Mouse (Mus musculus) G1E (cell line): ENCODE data around the gene Vmn1r139. TPM values are rescaled to one million over a fixed set of nuclear protein-coding genes. Genes with fewer than 3 reads are reported as not detected.
"Not testable (repeated sequence)": the region's sequence is repeated elsewhere in the genome, so short reads cannot be mapped to it uniquely, and the experiment has no call there.

Experiments
- ATAC-seq: 2 replicates; pipeline ENCODE4 v1.8.0; 2016; ENCODE audit warnings: mild to moderate bottlenecking; ENCODE audit not compliant: insufficient number of reproducible peaks, poor library complexity, low FRiP score, severe bottlenecking; ENCODE audit errors: extremely low read depth
- DNase-seq: peaks from one replicate; pipeline ENCODE4 v3.0.0; 2012; ENCODE audit warnings: low spot score
- H3K27me3 ChIP-seq: 2 replicates; pipeline ENCODE4 v1.6.1; 2012; ENCODE audit warnings: mild to moderate bottlenecking, low read length, inconsistent platforms; ENCODE audit not compliant: insufficient read depth
- H3K36me3 ChIP-seq: replicated peaks from 2 replicates; pipeline ENCODE3; 2012; ENCODE audit warnings: mild to moderate bottlenecking, inconsistent platforms
- H3K4me1 ChIP-seq: 2 replicates; pipeline ENCODE4 v1.6.1; 2012; ENCODE audit warnings: low read depth, low read length, inconsistent platforms, mixed read lengths; ENCODE audit not compliant: insufficient read depth
- H3K4me3 ChIP-seq: 2 replicates; pipeline ENCODE4 v1.5.1; 2012; ENCODE audit warnings: low read depth, mild to moderate bottlenecking, inconsistent platforms, low read length, moderate library complexity, mixed read lengths
- H3K9me3 ChIP-seq: replicated peaks from 2 replicates; pipeline ENCODE4 v1.6.1; 2012; ENCODE audit warnings: inconsistent platforms
- polyA plus RNA-seq: library from polyadenylated mRNA; stranded (reverse); fragments of >175 nt; gene quantifications from 2 replicates; pipeline ENCODE4 v1.2.3, GENCODE M21; 2012
- total RNA-seq, 2 experiments: library from RNA; stranded (forward) in 1 of 2; stranded (reverse) in 1 of 2; fragments of 200-1000 nt in 1 of 2; fragments of >200 nt in 1 of 2; fragmentation: Nextera tagmentation in 1 of 2; gene quantifications; 2 replicates each; pipeline ENCODE4 v1.2.3; 2014 to 2017

Vmn1r139 gene
- not detected in 2 replicates for total RNA-seq (2014; fragmentation: Nextera tagmentation)
- not detected in 2 replicates for total RNA-seq (2017)
- not detected in 2 replicates for polyA plus RNA-seq

GRCm38 (mm10) chr7:22068757-22069156 lies at the start of gene Vmn1r139:
Gene Vmn1r139, plus strand, starts transcription at chr7:22069057.
- not testable (repeated sequence) for H3K27me3 ChIP-seq, H3K4me3 ChIP-seq, H3K36me3 ChIP-seq, H3K4me1 ChIP-seq, DNase-seq, ATAC-seq, H3K9me3 ChIP-seq

GRCm38 (mm10) chr7:22028797-22029196 lies 40.1 kb upstream of the Vmn1r139 start, which contains the start of gene Vmn1r138:
Gene Vmn1r138, minus strand, starts transcription at chr7:22028897.
- H3K36me3 ChIP-seq, H3K4me1 ChIP-seq, H3K9me3 ChIP-seq, H3K27me3 ChIP-seq, ATAC-seq, DNase-seq, H3K4me3 ChIP-seq: not testable (repeated sequence)

GRCm38 (mm10) chr7:22056205-22056604 lies 12.7 kb upstream of the Vmn1r139 start, which contains the start of gene Gm6176:
Gene Gm6176, minus strand, starts transcription at chr7:22056305.
- H3K4me1 ChIP-seq, H3K9me3 ChIP-seq, ATAC-seq, H3K4me3 ChIP-seq, H3K27me3 ChIP-seq, H3K36me3 ChIP-seq, DNase-seq: not testable (repeated sequence)

GRCm38 (mm10) chr7:22118145-22118544 lies 49.3 kb downstream of the Vmn1r139 start, which contains the start of gene Gm16451:
Gene Gm16451, minus strand, starts transcription at chr7:22118245.
- not testable (repeated sequence) for ATAC-seq, DNase-seq, H3K4me3 ChIP-seq

GRCm38 (mm10) chr7:22134641-22135040 lies 65.8 kb downstream of the Vmn1r139 start, which contains the start of gene Gm10666:
Gene Gm10666, minus strand, starts transcription at chr7:22134741.
- H3K4me1 ChIP-seq, H3K36me3 ChIP-seq, ATAC-seq: not testable (repeated sequence)

More at GRCm38 (mm10) chr7:22118145-22118544, 49.3 kb downstream of the Vmn1r139 start, which contains the start of gene Gm16451:
- not testable (repeated sequence) for H3K27me3 ChIP-seq, H3K4me1 ChIP-seq, H3K9me3 ChIP-seq, H3K36me3 ChIP-seq

More at GRCm38 (mm10) chr7:22134641-22135040, 65.8 kb downstream of the Vmn1r139 start, which contains the start of gene Gm10666:
- H3K27me3 ChIP-seq, H3K9me3 ChIP-seq, H3K4me3 ChIP-seq, DNase-seq: not testable (repeated sequence)

Other genes with a start within 250 kb of the Vmn1r139 start
- not detected in 2 replicates for gene Vmn1r135, start 236.7 kb upstream of the Vmn1r139 start, total RNA-seq (2014; fragmentation: Nextera tagmentation)
- 0.16 TPM in 1 of 2 replicates, not detected in the other for gene Vmn1r135, start 236.7 kb upstream of the Vmn1r139 start, total RNA-seq (2017)
- gene Vmn1r135, start 236.7 kb upstream of the Vmn1r139 start, polyA plus RNA-seq = not detected in 2 replicates
- gene Gm5725, start 224.8 kb upstream of the Vmn1r139 start, total RNA-seq (2014; fragmentation: Nextera tagmentation) = not detected in 2 replicates
- not detected in 2 replicates for gene Gm5725, start 224.8 kb upstream of the Vmn1r139 start, total RNA-seq (2017)
- gene Gm5725, start 224.8 kb upstream of the Vmn1r139 start, polyA plus RNA-seq = not detected in 2 replicates
- not detected in 2 replicates for gene Gm5891, start 147.8 kb upstream of the Vmn1r139 start, total RNA-seq (2014; fragmentation: Nextera tagmentation)
- 0.12 and 0.16 TPM in 2 replicates for gene Gm5891, start 147.8 kb upstream of the Vmn1r139 start, total RNA-seq (2017)
- gene Gm5891, start 147.8 kb upstream of the Vmn1r139 start, polyA plus RNA-seq = not detected in 2 replicates
- not detected in 2 replicates for gene Vmn1r137, start 74.5 kb upstream of the Vmn1r139 start, total RNA-seq (2014; fragmentation: Nextera tagmentation)
- not detected in 2 replicates for gene Vmn1r137, start 74.5 kb upstream of the Vmn1r139 start, total RNA-seq (2017)
- gene Vmn1r137, start 74.5 kb upstream of the Vmn1r139 start, polyA plus RNA-seq = not detected in 2 replicates
- gene Vmn1r138, start 40.2 kb upstream of the Vmn1r139 start, total RNA-seq (2014; fragmentation: Nextera tagmentation) = not detected in 2 replicates
- gene Vmn1r138, start 40.2 kb upstream of the Vmn1r139 start, total RNA-seq (2017) = not detected in 2 replicates
- not detected in 2 replicates for gene Vmn1r138, start 40.2 kb upstream of the Vmn1r139 start, polyA plus RNA-seq
- gene Gm6176, start 12.8 kb upstream of the Vmn1r139 start, total RNA-seq (2014; fragmentation: Nextera tagmentation) = not detected in 2 replicates
- not detected in 2 replicates for gene Gm6176, start 12.8 kb upstream of the Vmn1r139 start, total RNA-seq (2017)
- not detected in 2 replicates for gene Gm6176, start 12.8 kb upstream of the Vmn1r139 start, polyA plus RNA-seq
- gene Gm16451, start 49.2 kb downstream of the Vmn1r139 start, total RNA-seq (2014; fragmentation: Nextera tagmentation) = not detected in 2 replicates
- 0.27 TPM in 1 of 2 replicates, not detected in the other for gene Gm16451, start 49.2 kb downstream of the Vmn1r139 start, total RNA-seq (2017)
- gene Gm16451, start 49.2 kb downstream of the Vmn1r139 start, polyA plus RNA-seq = not detected in 2 replicates
- not detected in 2 replicates for gene Gm10666, start 65.7 kb downstream of the Vmn1r139 start, total RNA-seq (2014; fragmentation: Nextera tagmentation)
- gene Gm10666, start 65.7 kb downstream of the Vmn1r139 start, total RNA-seq (2017) = not detected in 2 replicates
- gene Gm10666, start 65.7 kb downstream of the Vmn1r139 start, polyA plus RNA-seq = not detected in 2 replicates
- gene Vmn1r142, start 95.0 kb downstream of the Vmn1r139 start, total RNA-seq (2014; fragmentation: Nextera tagmentation) = not detected in 2 replicates
- gene Vmn1r142, start 95.0 kb downstream of the Vmn1r139 start, total RNA-seq (2017) = not detected in 2 replicates
- not detected in 2 replicates for gene Vmn1r142, start 95.0 kb downstream of the Vmn1r139 start, polyA plus RNA-seq
- not detected in 2 replicates for gene Vmn1r143, start 120.3 kb downstream of the Vmn1r139 start, total RNA-seq (2014; fragmentation: Nextera tagmentation)
- 0.17 TPM in 1 of 2 replicates, not detected in the other for gene Vmn1r143, start 120.3 kb downstream of the Vmn1r139 start, total RNA-seq (2017)
- not detected in 2 replicates for gene Vmn1r143, start 120.3 kb downstream of the Vmn1r139 start, polyA plus RNA-seq
- not detected in 2 replicates for gene Gm8653, start 132.2 kb downstream of the Vmn1r139 start, total RNA-seq (2014; fragmentation: Nextera tagmentation)
- gene Gm8653, start 132.2 kb downstream of the Vmn1r139 start, total RNA-seq (2017) = not detected in 2 replicates
- gene Gm8653, start 132.2 kb downstream of the Vmn1r139 start, polyA plus RNA-seq = not detected in 2 replicates
- not detected in 2 replicates for gene Gm8453, start 160.4 kb downstream of the Vmn1r139 start, total RNA-seq (2014; fragmentation: Nextera tagmentation)
- not detected in 2 replicates for gene Gm8453, start 160.4 kb downstream of the Vmn1r139 start, total RNA-seq (2017)
- gene Gm8453, start 160.4 kb downstream of the Vmn1r139 start, polyA plus RNA-seq = not detected in 2 replicates